Mouse (Mus musculus): Measurements from ENCODE around the gene Trim63. TPM values are rescaled to one million over a fixed set of nuclear protein-coding genes. Genes with fewer than 3 reads are reported as not detected.
A peak's percentile ranks its signal among the peaks of the same experiment; 100 is the strongest.

The Trim63 gene
- polyA plus RNA-seq, 1 experiment from 2014 or later, result 0.40 TPM

DNA sequence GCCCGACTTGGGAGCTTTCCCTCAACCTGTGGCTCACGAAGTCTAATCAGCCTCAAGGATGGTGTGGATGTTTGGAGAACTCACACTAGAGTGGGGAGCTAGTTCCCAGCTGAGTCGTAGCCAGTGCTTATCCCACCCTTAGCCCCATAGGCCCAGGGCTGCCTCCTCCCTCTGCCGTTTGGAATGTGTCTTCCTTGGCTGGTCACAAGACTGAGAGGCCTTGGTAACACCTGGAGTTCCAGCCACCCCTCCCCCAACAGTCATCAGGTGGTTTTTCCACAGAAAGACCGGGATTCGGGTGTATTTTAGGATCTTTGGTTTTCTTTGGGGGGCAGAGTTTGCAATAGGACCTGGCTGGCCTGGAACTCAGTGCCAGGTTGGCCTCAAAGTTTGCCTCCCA, 35.7 kb downstream of the Trim63 start:
- Histone ChIP-seq H3K9ac (no peak overlapping the region), H3K27me3 (replicated peaks) (peaks cover 6% of the 10 kb centered on the region; the same call in 1 of the 2 replicates), H3K9me3 (no peaks in the 10 kb centered on the region), H3K4me2 (no peak overlapping the region), H3K27ac (no peak overlapping the region), H3K4me3 (no peak overlapping the region), H3K4me1 (no peaks in the 10 kb centered on the region), H3K36me3 (replicated peaks) (no peaks in the 10 kb centered on the region)
- 85% methylated on average over 6 of the region's 6 CpGs for WGBS
- no peak for ATAC-seq (replicated peaks)

DNA sequence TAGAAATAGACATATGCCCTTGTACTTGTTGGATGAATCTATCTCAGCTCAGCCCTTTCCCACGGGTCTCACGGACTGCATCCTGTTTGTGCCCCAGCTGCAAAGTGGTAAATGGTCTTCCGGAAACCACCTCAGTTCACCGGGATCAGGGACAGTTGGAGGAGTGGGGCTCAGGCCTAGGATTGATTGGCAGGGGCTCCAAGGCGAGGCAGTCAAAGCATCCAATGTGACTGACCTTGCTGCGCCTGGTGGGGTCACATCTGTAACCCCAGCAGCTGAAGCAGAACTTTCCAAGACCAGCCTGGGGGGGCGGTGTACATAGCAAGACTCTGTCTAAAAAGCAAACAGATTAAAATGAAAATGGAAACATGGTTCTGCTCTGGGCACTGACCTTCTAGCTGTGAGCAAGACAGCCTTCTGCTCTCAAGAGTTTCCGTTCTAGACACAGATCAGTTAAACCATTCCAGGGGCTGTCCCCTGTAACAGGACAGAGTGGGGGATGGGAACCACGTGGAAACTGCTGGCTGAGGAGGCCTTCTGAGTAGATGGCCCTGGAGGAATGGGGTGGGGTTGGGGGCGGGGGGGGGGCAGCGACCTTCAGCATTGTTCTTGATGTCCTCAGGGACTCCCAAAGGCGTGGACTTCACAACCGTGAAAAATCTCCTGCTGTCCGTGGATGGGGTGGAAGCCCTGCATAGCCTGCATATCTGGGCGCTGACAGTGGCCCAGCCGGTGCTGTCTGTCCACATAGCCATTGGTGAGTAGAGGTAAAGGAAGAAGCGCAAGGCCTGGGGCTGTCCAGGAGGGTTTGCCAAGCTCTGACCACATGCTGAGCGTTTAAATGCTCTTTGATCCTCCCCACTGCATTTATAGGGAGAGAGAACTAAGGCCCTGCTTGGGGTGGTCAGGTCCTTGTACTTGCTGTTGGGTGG, 36.7 kb downstream of the Trim63 start:
- WGBS, result 49% methylated on average over 18 of the region's 18 CpGs

GRCm38 (mm10) chr4:134352261-134352707, 37.4 kb downstream of the Trim63 start:
- ATAC-seq (replicated peaks), result no peak
- 61% methylated on average over 12 of the region's 12 CpGs for WGBS
- H3K4me1 ChIP-seq, result peaks cover 4% of the 10 kb centered on the region; the same call in 1 of the 2 replicates
- H3K27me3 ChIP-seq (replicated peaks), result no peaks in the 10 kb centered on the region
- no peak overlapping the region for H3K4me3 ChIP-seq
- no peak overlapping the region for H3K4me2 ChIP-seq
- no peak overlapping the region for H3K9ac ChIP-seq
- H3K9me3 ChIP-seq, result no peaks in the 10 kb centered on the region
- H3K36me3 ChIP-seq (replicated peaks), result no peaks in the 10 kb centered on the region
- H3K27ac ChIP-seq, result no peak overlapping the region

More for the DNA sequence above, 36.7 kb downstream of the Trim63 start:
- Histone ChIP-seq H3K4me2 (no peak overlapping the region), H3K9me3 (no peaks in the 10 kb centered on the region), H3K9ac (no peak overlapping the region), H3K4me1 (no peaks in the 10 kb centered on the region), H3K27ac (no peak overlapping the region), H3K27me3 (replicated peaks) (0 out of 2 replicates have a peak, but pooled peaks cover under 1% of the 10 kb centered on the region), H3K36me3 (replicated peaks) (no peaks in the 10 kb centered on the region), H3K4me3 (no peak overlapping the region)
- no peak for ATAC-seq (replicated peaks)

GRCm38 (mm10) chr4:134352929-134353328, 38.0 kb downstream of the Trim63 start:
- H3K27ac ChIP-seq, result no peak overlapping the region
- peaks cover 11% of the 10 kb centered on the region; the same call in 1 of the 2 replicates for H3K4me1 ChIP-seq
- 78% methylated on average over 7 of the region's 7 CpGs for WGBS
- H3K27me3 ChIP-seq (replicated peaks), result no peaks in the 10 kb centered on the region
- no peak overlapping the region for H3K4me3 ChIP-seq
- no peaks in the 10 kb centered on the region for H3K9me3 ChIP-seq
- ATAC-seq (replicated peaks), result no peak
- no peaks in the 10 kb centered on the region for H3K36me3 ChIP-seq (replicated peaks)
- no peak overlapping the region for H3K4me2 ChIP-seq
- H3K9ac ChIP-seq, result no peak overlapping the region

DNA sequence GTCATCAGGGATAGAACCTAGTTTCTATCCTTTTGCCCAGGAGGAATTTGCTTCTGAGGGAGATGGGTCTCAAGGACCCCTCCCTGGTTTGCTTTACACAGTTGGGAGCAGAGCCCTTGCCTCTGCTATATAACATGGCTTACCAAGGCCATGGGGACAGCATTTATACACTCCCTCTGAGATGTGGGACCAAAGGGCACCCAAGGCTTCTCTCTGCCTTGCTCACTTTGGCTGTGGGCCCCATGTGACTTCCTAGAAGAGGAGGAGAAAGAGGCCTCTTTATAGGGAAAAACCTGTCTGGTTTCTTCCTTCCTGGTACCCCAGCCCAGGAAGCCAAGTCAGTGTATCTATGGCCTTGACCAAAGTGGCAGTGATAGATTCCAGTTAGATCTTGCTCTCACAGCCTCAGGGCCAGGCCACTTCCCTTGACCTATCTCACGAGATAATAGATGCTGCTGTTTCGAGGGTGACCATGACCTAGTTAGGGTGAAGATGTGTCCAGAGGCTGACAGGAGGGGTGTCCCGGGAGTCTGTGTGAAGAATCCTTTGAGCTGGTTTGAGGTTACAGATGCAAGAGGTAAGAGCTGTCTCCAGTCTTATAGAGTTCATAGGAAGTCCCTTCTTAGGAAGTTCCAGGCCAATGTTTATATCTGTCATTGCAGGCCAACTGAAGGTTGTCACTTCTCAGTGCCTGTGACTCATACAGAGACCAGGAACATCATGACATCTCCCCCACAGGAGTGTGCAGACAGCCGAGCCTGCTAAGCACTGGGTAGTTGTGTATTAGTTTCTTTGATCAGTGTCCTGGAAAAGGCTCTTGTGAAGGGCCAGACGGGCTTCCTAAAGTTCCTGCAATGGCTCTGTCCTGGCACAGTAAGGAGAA, 38.8 kb downstream of the Trim63 start:
- H3K4me1 ChIP-seq, result peaks cover 12% of the 10 kb centered on the region; the same call in 1 of the 2 replicates
- ATAC-seq (replicated peaks), result no peak
- no peak overlapping the region for H3K27ac ChIP-seq
- H3K4me3 ChIP-seq, result no peak overlapping the region
- H3K9ac ChIP-seq, result no peak overlapping the region
- H3K4me2 ChIP-seq, result no peak overlapping the region
- no peaks in the 10 kb centered on the region for H3K9me3 ChIP-seq
- no peaks in the 10 kb centered on the region for H3K27me3 ChIP-seq (replicated peaks)
- no peaks in the 10 kb centered on the region for H3K36me3 ChIP-seq (replicated peaks)
- WGBS, result 59% methylated on average over 5 of the region's 5 CpGs

- WGBS, result 60% methylated on average over 16 of the region's 16 CpGs
- Histone ChIP-seq H3K27ac (no peak overlapping the region), H3K9me3 (no peaks in the 10 kb centered on the region), H3K4me2 (no peak overlapping the region), H3K9ac (no peak overlapping the region), H3K36me3 (replicated peaks) (no peaks in the 10 kb centered on the region), H3K27me3 (replicated peaks) (no peaks in the 10 kb centered on the region), H3K4me3 (no peak overlapping the region), H3K4me1 (peaks cover 12% of the 10 kb centered on the region; the same call in 1 of the 2 replicates)
- no peak for ATAC-seq (replicated peaks)
Observed at GRCm38 (mm10) chr4:134355841-134356452, 41.0 kb downstream of the Trim63 start.

- Histone ChIP-seq H3K36me3 (replicated peaks) (no peaks in the 10 kb centered on the region), H3K4me1 (peaks cover 12% of the 10 kb centered on the region; the same call in 1 of the 2 replicates), H3K4me3 (peak overlapping the region; percentile 21), H3K27me3 (replicated peaks) (no peaks in the 10 kb centered on the region), H3K27ac (no peak overlapping the region), H3K4me2 (peak overlapping the region; percentile 45), H3K9ac (peak overlapping the region; percentile 30), H3K9me3 (no peaks in the 10 kb centered on the region)
- 19% methylated on average over 22 of the region's 22 CpGs for WGBS
- ATAC-seq (replicated peaks), result peak; percentile 61
Observed at GRCm38 (mm10) chr4:134356591-134357460, 41.9 kb downstream of the Trim63 start.

DNA sequence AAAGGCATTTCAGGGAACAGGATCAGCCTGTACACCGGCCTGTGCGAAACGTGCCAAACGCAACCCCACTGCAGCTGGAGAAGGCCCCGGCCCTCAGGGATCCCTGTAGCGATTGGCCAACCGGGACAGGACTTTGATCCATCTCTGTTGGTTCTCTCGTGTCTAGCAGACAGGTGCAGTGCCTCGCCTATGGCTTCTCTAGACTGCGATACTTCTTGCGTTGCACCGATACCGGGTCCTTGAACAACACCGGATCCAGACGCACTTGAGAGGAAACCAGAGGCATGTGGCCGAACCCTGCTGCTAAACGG, 42.5 kb downstream of the Trim63 start:
- 29% methylated on average over 17 of the region's 17 CpGs for WGBS
- Histone ChIP-seq H3K36me3 (replicated peaks) (no peaks in the 10 kb centered on the region), H3K9me3 (no peaks in the 10 kb centered on the region), H3K4me3 (peak overlapping the region; percentile 21), H3K27ac (no peak overlapping the region), H3K27me3 (replicated peaks) (no peaks in the 10 kb centered on the region), H3K4me1 (peaks cover 12% of the 10 kb centered on the region; the same call in 1 of the 2 replicates), H3K9ac (peak overlapping the region; percentile 30), H3K4me2 (peak overlapping the region; percentile 45)
- ATAC-seq (replicated peaks), result no peak

GRCm38 (mm10) chr4:134359649-134360048, 44.7 kb downstream of the Trim63 start:
- WGBS, result 85% methylated on average over 6 of the region's 6 CpGs
- Histone ChIP-seq H3K36me3 (replicated peaks) (no peaks in the 10 kb centered on the region), H3K27ac (no peak overlapping the region), H3K9me3 (no peaks in the 10 kb centered on the region), H3K4me2 (no peak overlapping the region), H3K4me3 (no peak overlapping the region), H3K4me1 (peaks cover 12% of the 10 kb centered on the region; the same call in 1 of the 2 replicates), H3K9ac (no peak overlapping the region), H3K27me3 (replicated peaks) (no peaks in the 10 kb centered on the region; the same call in 1 of the 2 replicates)
- ATAC-seq (replicated peaks), result no peak

- peaks cover 12% of the 10 kb centered on the region; the same call in 1 of the 2 replicates for H3K4me1 ChIP-seq
- no peak overlapping the region for H3K4me2 ChIP-seq
- 37% methylated on average over 5 of the region's 5 CpGs for whole genome bisulfite sequencing
- H3K36me3 ChIP-seq (replicated peaks), result no peaks in the 10 kb centered on the region
- no peaks in the 10 kb centered on the region for H3K9me3 ChIP-seq
- no peak overlapping the region for H3K9ac ChIP-seq
- no peak overlapping the region for H3K27ac ChIP-seq
- no peaks in the 10 kb centered on the region; the same call in none of the 2 replicates for H3K27me3 ChIP-seq (replicated peaks)
- no peak overlapping the region for H3K4me3 ChIP-seq
- no peak for ATAC-seq (replicated peaks)
Observed at GRCm38 (mm10) chr4:134361215-134361614, 46.3 kb downstream of the Trim63 start.

GRCm38 (mm10) chr4:134362124-134362523, 47.2 kb downstream of the Trim63 start:
- WGBS, result 70% methylated on average over 9 of the region's 9 CpGs
- H3K9ac ChIP-seq, result no peak overlapping the region
- ATAC-seq (replicated peaks), result no peak
- H3K4me3 ChIP-seq, result no peak overlapping the region
- peaks cover 9% of the 10 kb centered on the region; the same call in 1 of the 2 replicates for H3K4me1 ChIP-seq
- H3K4me2 ChIP-seq, result no peak overlapping the region
- H3K27ac ChIP-seq, result no peak overlapping the region
- H3K9me3 ChIP-seq, result no peaks in the 10 kb centered on the region
- no peaks in the 10 kb centered on the region; the same call in none of the 2 replicates for H3K27me3 ChIP-seq (replicated peaks)
- no peaks in the 10 kb centered on the region for H3K36me3 ChIP-seq (replicated peaks)
